Mouse (Mus musculus) MEL (cell line): ENCODE results near the gene Rpl36al. TPM values are rescaled to one million over a fixed set of nuclear protein-coding genes. Genes with fewer than 3 reads are reported as not detected.

Experiments used
- DNase-seq: peaks from one replicate; pipeline ENCODE4 v3.0.0; 2011; ENCODE audit warnings: low read depth, low spot score
- H3K27ac ChIP-seq: 2 replicates; pipeline ENCODE4 v1.5.1; 2012; ENCODE audit warnings: low read depth, mild to moderate bottlenecking, control low read depth, low read length, moderate library complexity; ENCODE audit not compliant: control insufficient read depth
- H3K27me3 ChIP-seq, 2 experiments: fragments of 150-350 bp in 1 of 2; sonication (generic) in 1 of 2; 2 replicates each; pipeline ENCODE4 v1.6.1; 2012; ENCODE audit warnings: low read length in 2 of 2, mild to moderate bottlenecking in 2 of 2, improper control_type of control experiment in 1 of 2, moderate library complexity in 1 of 2; ENCODE audit not compliant: insufficient read depth in 2 of 2, control insufficient read depth in 1 of 2
- H3K36me3 ChIP-seq, 2 experiments: 2 replicates each; pipeline ENCODE4 v1.6.1; 2012 to 2014; ENCODE audit warnings: low read length in 2 of 2, improper control_type of control experiment in 1 of 2, inconsistent platforms in 1 of 2, mild to moderate bottlenecking in 1 of 2; ENCODE audit not compliant: insufficient read depth in 2 of 2, control insufficient read depth in 1 of 2
- H3K4me1 ChIP-seq, 2 experiments: fragments of 150-350 bp in 1 of 2; sonication (generic) in 1 of 2; 2 replicates each; pipeline ENCODE4 v1.6.1; 2012; ENCODE audit warnings: low read length in 2 of 2, improper control_type of control experiment in 1 of 2, mild to moderate bottlenecking in 1 of 2; ENCODE audit not compliant: insufficient read depth in 2 of 2, control insufficient read depth in 1 of 2
- H3K4me3 ChIP-seq, 2 experiments: fragments of 150-350 bp in 1 of 2; sonication (generic) in 1 of 2; 2 replicates each; pipeline ENCODE4 v1.5.1; 2012; ENCODE audit warnings: low read depth in 2 of 2, low read length in 2 of 2, mild to moderate bottlenecking in 2 of 2, moderate library complexity in 2 of 2, control low read depth in 1 of 2, improper control_type of control experiment in 1 of 2; ENCODE audit not compliant: control insufficient read depth in 1 of 2, insufficient read depth in 1 of 2
- H3K79me2 ChIP-seq: 2 replicates; pipeline ENCODE4 v1.6.1; 2012; ENCODE audit warnings: mild to moderate bottlenecking, low read length, moderate library complexity; ENCODE audit not compliant: control insufficient read depth, poor library complexity, insufficient read depth
- H3K9ac ChIP-seq: 2 replicates; pipeline ENCODE4 v1.6.1; 2012; ENCODE audit warnings: low read depth, mild to moderate bottlenecking, control low read depth, low read length, moderate library complexity; ENCODE audit not compliant: control insufficient read depth, poor library complexity, severe bottlenecking
- H3K9me3 ChIP-seq: fragments of 150-350 bp; sonication (generic); replicated peaks from 2 replicates; pipeline ENCODE4 v1.6.1; 2012; ENCODE audit warnings: mild to moderate bottlenecking, low read length, improper control_type of control experiment, moderate library complexity; ENCODE audit not compliant: insufficient read depth
- CHD1 ChIP-seq: IDR thresholded peaks from 2 replicates; pipeline ENCODE4 v1.6.1; 2012; ENCODE audit warnings: low read depth, mild to moderate bottlenecking, inconsistent platforms, low read length, improper control_type of control experiment
- CHD2 ChIP-seq: IDR thresholded peaks from 2 replicates; pipeline ENCODE4 v1.6.1; 2011; ENCODE audit warnings: low read length, improper control_type of control experiment
- CTCF ChIP-seq, 3 experiments: IDR thresholded peaks in 2 of 3; conservative IDR thresholded peaks in 1 of 3; 2 replicates each; pipeline ENCODE4 v1.5.1; 2011 to 2012; ENCODE audit warnings: low read length in 3 of 3, low read depth in 2 of 3, mild to moderate bottlenecking in 2 of 3, improper control_type of control experiment in 1 of 3, inconsistent platforms in 1 of 3, mixed read lengths in 1 of 3, moderate library complexity in 1 of 3; ENCODE audit not compliant: control insufficient read depth in 1 of 3, insufficient read depth in 1 of 3, poor library complexity in 1 of 3, severe bottlenecking in 1 of 3
- E2F4 ChIP-seq: IDR thresholded peaks from 2 replicates; pipeline ENCODE4 v1.6.1; 2011; ENCODE audit warnings: low read depth, low read length, improper control_type of control experiment, borderline replicate concordance
- ELF1 ChIP-seq: IDR thresholded peaks from 2 replicates; pipeline ENCODE4 v1.6.1; 2014; ENCODE audit warnings: low read depth, mild to moderate bottlenecking, inconsistent platforms, low read length, improper control_type of control experiment, moderate library complexity
- EP300 ChIP-seq, 2 experiments: IDR thresholded peaks; 2 replicates each; pipeline ENCODE4 v1.6.1; 2011; ENCODE audit warnings: improper control_type of control experiment in 2 of 2, low read length in 2 of 2, low read depth in 1 of 2, mild to moderate bottlenecking in 1 of 2
- ETS1 ChIP-seq: IDR thresholded peaks from 2 replicates; pipeline ENCODE4 v1.6.1; 2012; ENCODE audit warnings: low read depth, mild to moderate bottlenecking, inconsistent platforms, low read length, improper control_type of control experiment, moderate library complexity
- GABPA ChIP-seq: IDR thresholded peaks from 2 replicates; pipeline ENCODE4 v1.6.1; 2012; ENCODE audit warnings: low read depth, mild to moderate bottlenecking, inconsistent platforms, low read length, improper control_type of control experiment, moderate library complexity
- HCFC1 ChIP-seq: IDR thresholded peaks from 2 replicates; pipeline ENCODE4 v1.6.1; 2012; ENCODE audit warnings: low read depth, mild to moderate bottlenecking, inconsistent platforms, low read length, improper control_type of control experiment, moderate library complexity
- JUND ChIP-seq: IDR thresholded peaks from 2 replicates; pipeline ENCODE4 v1.6.1; 2011; ENCODE audit warnings: low read depth, mild to moderate bottlenecking, improper control_type of control experiment, low read length
- MAX ChIP-seq: IDR thresholded peaks from 2 replicates; pipeline ENCODE4 v1.6.1; 2011; ENCODE audit warnings: low read length, improper control_type of control experiment
- MAZ ChIP-seq: IDR thresholded peaks from 2 replicates; pipeline ENCODE4 v1.6.1; 2012; ENCODE audit warnings: low read depth, mild to moderate bottlenecking, inconsistent platforms, low read length, improper control_type of control experiment
- MEF2A ChIP-seq: IDR thresholded peaks from 2 replicates; pipeline ENCODE4 v1.6.1; 2014; ENCODE audit warnings: low read depth, mild to moderate bottlenecking, inconsistent platforms, low read length, improper control_type of control experiment; ENCODE audit not compliant: poor library complexity, insufficient replicate concordance, severe bottlenecking; ENCODE audit errors: extremely low read depth
- MYB ChIP-seq: IDR thresholded peaks from 2 replicates; pipeline ENCODE4 v1.6.1; 2011; ENCODE audit warnings: mild to moderate bottlenecking, low read depth, low read length, improper control_type of control experiment
- MYC ChIP-seq: IDR thresholded peaks from 2 replicates; pipeline ENCODE4 v1.6.1; 2011; ENCODE audit warnings: low read depth, mild to moderate bottlenecking, low read length, improper control_type of control experiment, moderate library complexity
- POLR2A ChIP-seq, 2 experiments: IDR thresholded peaks; 2 replicates each; pipeline ENCODE4 v1.6.1; 2011 to 2012; ENCODE audit warnings: low read length in 2 of 2, mild to moderate bottlenecking in 2 of 2, control low read depth in 1 of 2, improper control_type of control experiment in 1 of 2, low read depth in 1 of 2, moderate library complexity in 1 of 2; ENCODE audit not compliant: control insufficient read depth in 1 of 2, insufficient read depth in 1 of 2, poor library complexity in 1 of 2
- POLR2AphosphoS2 ChIP-seq: IDR thresholded peaks from 2 replicates; pipeline ENCODE4 v1.6.1; 2011; ENCODE audit warnings: low read length, improper control_type of control experiment
- RAD21 ChIP-seq: IDR thresholded peaks from 2 replicates; pipeline ENCODE4 v1.6.1; 2011; ENCODE audit warnings: mild to moderate bottlenecking, low read depth, low read length, improper control_type of control experiment
- RCOR1 ChIP-seq: IDR thresholded peaks from 2 replicates; pipeline ENCODE4 v1.6.1; 2012; ENCODE audit warnings: low read depth, mild to moderate bottlenecking, inconsistent platforms, low read length, improper control_type of control experiment
- TBP ChIP-seq: IDR thresholded peaks from 2 replicates; pipeline ENCODE4 v1.8.0; 2011; ENCODE audit warnings: low read depth, low read length, improper control_type of control experiment
- TCF12 ChIP-seq: IDR thresholded peaks from 2 replicates; pipeline ENCODE4 v1.6.1; 2014; ENCODE audit warnings: low read depth, mild to moderate bottlenecking, inconsistent platforms, low read length, improper control_type of control experiment, moderate library complexity
- UBTF ChIP-seq: IDR thresholded peaks from 2 replicates; pipeline ENCODE4 v1.6.1; 2012; ENCODE audit warnings: low read depth, mild to moderate bottlenecking, inconsistent platforms, low read length, improper control_type of control experiment, moderate library complexity, borderline replicate concordance; ENCODE audit not compliant: insufficient read depth
- USF1 ChIP-seq: IDR thresholded peaks from 2 replicates; pipeline ENCODE4 v1.6.1; 2014; ENCODE audit warnings: low read depth, mild to moderate bottlenecking, inconsistent platforms, low read length, improper control_type of control experiment, moderate library complexity
- ZC3H11A ChIP-seq: IDR thresholded peaks from 2 replicates; pipeline ENCODE4 v1.6.1; 2012; ENCODE audit warnings: low read depth, mild to moderate bottlenecking, inconsistent platforms, low read length, improper control_type of control experiment
- ZKSCAN1 ChIP-seq: IDR thresholded peaks from 2 replicates; pipeline ENCODE4 v1.6.1; 2012; ENCODE audit warnings: low read depth, mild to moderate bottlenecking, inconsistent platforms, low read length, improper control_type of control experiment, moderate library complexity
- ZMIZ1 ChIP-seq: IDR thresholded peaks from 2 replicates; pipeline ENCODE4 v1.6.1; 2012; ENCODE audit warnings: low read depth, mild to moderate bottlenecking, inconsistent platforms, low read length, improper control_type of control experiment, moderate library complexity
- polyA plus RNA-seq, 2 experiments: library from polyadenylated mRNA; stranded (reverse) in 1 of 2; unstranded in 1 of 2; fragments of >175 nt in 1 of 2; fragments of >200 nt in 1 of 2; gene quantifications; 2 replicates each; pipeline versions ENCODE4 v1.2.1 to v1.2.4; 2012; ENCODE audit warnings: low replicate concordance in 2 of 2, low read depth in 1 of 2; ENCODE audit not compliant: insufficient read length in 2 of 2, insufficient read depth in 1 of 2, missing spikeins in 1 of 2
- total RNA-seq: library from RNA; depleted of rRNA; stranded (reverse); fragments of 300-350 nt; gene quantifications from 2 replicates; pipeline ENCODE4 v1.2.3, GENCODE M21; 2012

The Rpl36al gene
- total and polyA plus RNA-seq, 3 experiments, result 696 to 1,318 TPM; not detected in 1

GRCm38 (mm10) chr12:69157107-69157506, 26.8 kb downstream of the Rpl36al start:
- DNase-seq, result no peak
- TF ChIP-seq CHD2 (no peak), CTCF (IDR thresholded peaks at IDR 0.05 in 2 of 3, conservative IDR thresholded peaks at IDR 0.05 in 1 of 3; ENCODE audit: control insufficient read depth in 1 of 3, insufficient read depth in 1 of 3, low read depth in 2 of 3, low read length in 3 of 3, poor library complexity in 1 of 3, severe bottlenecking in 1 of 3) (no peak), ELF1 (no peak), EP300 (IDR thresholded peaks at IDR 0.05; ENCODE audit: low read depth in 1 of 2, low read length in 2 of 2) (no peak), POLR2A (IDR thresholded peaks at IDR 0.05; ENCODE audit: control insufficient read depth in 1 of 2, insufficient read depth in 1 of 2, low read depth in 1 of 2, low read length in 2 of 2, poor library complexity in 1 of 2) (peak; percentile 4 to 48; a peak in 2 of 4 replicates), CHD1 (0 out of 2 replicates have a peak, but pooled peaks have one; percentile 34), POLR2AphosphoS2 (peak; percentile 20; the same call in 1 of the 2 replicates), ZC3H11A (no peak), ZMIZ1 (no peak), MYC (no peak), MYB (no peak), RAD21 (no peak), JUND (no peak), MAX (no peak), ZKSCAN1 (no peak), RCOR1 (no peak), MEF2A (no peak), HCFC1 (no peak), USF1 (no peak), MAZ (no peak), TBP (0 out of 2 replicates have a peak, but pooled peaks have one; percentile 5), TCF12 (no peak), ETS1 (no peak), UBTF (no peak), E2F4 (no peak), GABPA (no peak)
- H3K9me3 ChIP-seq, result no peaks in the 10 kb centered on the region
- peaks cover 0 to 7% of the 10 kb centered on the region in 2 experiments; a peak in 3 of 4 replicates for H3K4me1 ChIP-seq
- peak overlapping the region; percentile 99 for H3K9ac ChIP-seq
- peak overlapping the region; percentile 93 for H3K27ac ChIP-seq
- H3K79me2 ChIP-seq, result peaks cover 11% of the 10 kb centered on the region
- H3K36me3 ChIP-seq, result peaks cover 8 to 17% of the 10 kb centered on the region in 2 experiments
- H3K27me3 ChIP-seq, result no peaks in the 10 kb centered on the region
- peak overlapping the region in 1 of 2 experiments; percentile 100; a peak in 2 of 4 replicates for H3K4me3 ChIP-seq
